ENCODE assay signal across 22 mouse cellular contexts in the genomic region with DNA sequence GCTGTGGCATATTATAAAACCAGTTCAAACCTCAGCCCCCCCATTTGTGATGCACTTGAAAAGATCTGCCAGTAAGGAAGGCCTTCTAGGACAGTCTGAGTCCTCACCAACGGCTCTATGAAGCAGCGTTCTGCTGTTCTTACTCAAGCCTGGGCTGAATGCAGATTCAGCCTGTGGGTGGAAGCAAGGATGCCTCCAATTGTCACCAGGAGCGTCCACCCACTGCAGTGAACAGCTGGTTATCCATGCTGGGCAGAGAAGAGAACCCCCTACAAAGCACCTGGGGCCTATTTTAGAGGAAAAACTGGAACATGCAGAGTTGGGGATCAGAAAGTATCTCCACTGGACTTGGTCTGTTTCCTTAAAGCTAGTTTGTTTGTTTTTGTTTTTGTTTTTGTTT. TPM values are rescaled to one million over a fixed set of nuclear protein-coding genes. Genes with fewer than 3 reads are reported as not detected.
DNase-seq lines count a peak whose midpoint lies in the region; TF ChIP-seq lines count a peak whose summit lies in the region.
"Had no signal": no experiment of that assay in that cellular context is flagged by ENCODE, and none has a peak within 500 bp of the region (broad histone marks: within the 10 kb centered on the region; RNA-seq: fewer than 3 reads in every experiment).

No protein-coding gene starts in this region.

- intact Hi-C loops in left cerebral cortex, postnatal 36 days (cut with DNase I), result no loop called here
- intact Hi-C loops in left cerebral cortex, postnatal 10 days (cut with DNase I), result no loop called here

- no peak for TF ChIP-seq CTCF in layer of hippocampus, adult 2 months (conservative IDR thresholded peaks at IDR 0.05)

- DNase-seq in layer of hippocampus, adult 2 months (ENCODE audit: low spot score in 2 of 2), result peak in 1 of 2 experiments; percentile 58
- DNase-seq in layer of hippocampus, adult 9-10 months (ENCODE audit: low spot score), result no peak
- DNase-seq in left cerebral cortex, postnatal 36 days (ENCODE audit: low spot score in 2 of 2), result peak; percentile 68
- DNase-seq in left cerebral cortex, postnatal 10 days (ENCODE audit: extremely low spot score in 1 of 2, low spot score in 2 of 2), result no peak
- peak; percentile 87 for DNase-seq in brain, adult 2 months (ENCODE audit: low read depth, low spot score)
- DNase-seq in telencephalon, adult 2 months (ENCODE audit: low read depth, low spot score), result peak; percentile 76
- DNase-seq in cerebellum, adult 9-11 months, result no peak
- DNase-seq: adrenal gland, postnatal 10 days; cerebellum, adult 18-20 months; cerebellum, postnatal 10 days; embryo, embryonic 11 days; gastrocnemius, postnatal 10 days; heart, adult 18-20 months; heart, postnatal 10 days had no signal

- peak overlapping the region; percentile 98 for H3K27ac ChIP-seq in layer of hippocampus, adult 2 months
- H3K27ac ChIP-seq: embryonic facial prominence, embryonic 15.5 days; forebrain, embryonic 10.5 days; heart, embryonic 10.5 days; hindbrain, embryonic 13.5 days had no signal

- H3K4me3 ChIP-seq in layer of hippocampus, adult 2 months, result no peak overlapping the region
- H3K4me3 ChIP-seq: embryonic facial prominence, embryonic 15.5 days; erythroblast, embryonic 14.5 days; forebrain, embryonic 10.5 days; heart, embryonic 10.5 days; hindbrain, embryonic 13.5 days had no signal

RNA-seq across cellular contexts. Expression of a gene that starts 7.3 kb away (rescaled TPM):
- 100 to 1,000 TPM; 138 to 141 TPM for total RNA-seq in layer of hippocampus, adult 2 months (2021)
- 100 to 1,000 TPM; 151 to 157 TPM for total RNA-seq in left cerebral cortex, postnatal 36 days (2021)
- 10 to 100 TPM; 81.7 to 99.5 TPM for total RNA-seq in left cerebral cortex, postnatal 10 days (2021)
- total RNA-seq: MEL had no signal

RNA-seq across cellular contexts. Expression of a gene that starts 21.4 kb away (rescaled TPM):
- under 1 TPM; 0.61 to 0.77 TPM for total RNA-seq in layer of hippocampus, adult 2 months (2021)
- total RNA-seq in left cerebral cortex, postnatal 36 days (2021), result not detected
- total RNA-seq in left cerebral cortex, postnatal 10 days (2021), result not detected
- total RNA-seq: adrenal gland, postnatal 10 days; gastrocnemius, postnatal 10 days; gastrocnemius, postnatal 4 days; heart, postnatal 10 days; hematopoietic stem cell, adult 5-6 weeks had no signal

Comparison
In these comparisons a context has a peak if more than half of its experiments do, and no peak if none do; other contexts are left out.
1. DNase-seq: peak in left cerebral cortex, postnatal 36 days (2 of 2), brain, adult 2 months (single experiment) and telencephalon, adult 2 months (single experiment); none in layer of hippocampus, adult 9-10 months (single experiment), left cerebral cortex, postnatal 10 days (0 of 2) and cerebellum, adult 9-11 months (single experiment).